Mouse (Mus musculus) heart, embryonic 16.5 days (tissue): Measurements from ENCODE around the gene Magi2. TPM values are rescaled to one million over a fixed set of nuclear protein-coding genes. Genes with fewer than 3 reads are reported as not detected.

Experiments
- ATAC-seq: fragments of 200-750 bp; cut with Nextera tagmentation; replicated peaks from 2 replicates; pipeline ENCODE4 v1.8.0; 2017; ENCODE audit warnings: moderate number of reproducible peaks; ENCODE audit not compliant: insufficient read depth, low FRiP score; ENCODE audit errors: extremely low read depth
- H3K27ac ChIP-seq: fragments of 300-500 bp; sonication (generic); 2 replicates; pipeline ENCODE4 v1.5.1; 2014; ENCODE audit warnings: mild to moderate bottlenecking, low read length, control low read depth, moderate library complexity
- H3K27me3 ChIP-seq: fragments of 300-500 bp; sonication (generic); 2 replicates; pipeline ENCODE4 v1.6.1; 2014; ENCODE audit warnings: low read length, mixed read lengths; ENCODE audit not compliant: control insufficient read depth, insufficient read depth
- H3K36me3 ChIP-seq: fragments of 300-500 bp; sonication (generic); 2 replicates; pipeline ENCODE4 v1.6.1; 2014; ENCODE audit not compliant: control insufficient read depth, insufficient read depth
- H3K4me1 ChIP-seq: fragments of 300-500 bp; sonication (generic); 2 replicates; pipeline ENCODE4 v1.6.1; 2014; ENCODE audit warnings: low read length, mixed read lengths; ENCODE audit not compliant: control insufficient read depth, insufficient read depth
- H3K4me2 ChIP-seq: fragments of 300-500 bp; sonication (generic); 2 replicates; pipeline ENCODE4 v1.6.1; 2014; ENCODE audit warnings: low read depth, mild to moderate bottlenecking, control low read depth, low read length
- H3K4me3 ChIP-seq: fragments of 300-500 bp; sonication (generic); 2 replicates; pipeline ENCODE4 v1.5.1; 2014; ENCODE audit warnings: mild to moderate bottlenecking, control low read depth, low read length
- H3K9ac ChIP-seq: fragments of 300-500 bp; sonication (generic); 2 replicates; pipeline ENCODE4 v1.6.1; 2014; ENCODE audit warnings: low read length, control low read depth
- H3K9me3 ChIP-seq: fragments of 300-500 bp; sonication (generic); replicated peaks from 2 replicates; pipeline ENCODE4 v1.6.1; 2016; ENCODE audit warnings: low read length; ENCODE audit not compliant: control insufficient read depth
- WGBS: fragments of 180-500 bp; shearing (Covaris S2); extraction: QIAGEN DNeasy Blood & Tissue Kit; methylation state at CpG from one replicate; pipeline ENCODE4 v1.1.7; 2014; 5-methylcytosine and 5-hydroxymethylcytosine counted together
- polyA plus RNA-seq: library from polyadenylated mRNA; unstranded; fragments of >200 nt; fragmentation: Nextera tagmentation; extraction: Ambion mirVana; gene quantifications from 2 replicates; pipeline ENCODE4 v1.2.1, GENCODE M21; 2015

The Magi2 gene
- polyA plus RNA-seq, 1 experiment from 2014 or later, result 3.3 TPM

DNA sequence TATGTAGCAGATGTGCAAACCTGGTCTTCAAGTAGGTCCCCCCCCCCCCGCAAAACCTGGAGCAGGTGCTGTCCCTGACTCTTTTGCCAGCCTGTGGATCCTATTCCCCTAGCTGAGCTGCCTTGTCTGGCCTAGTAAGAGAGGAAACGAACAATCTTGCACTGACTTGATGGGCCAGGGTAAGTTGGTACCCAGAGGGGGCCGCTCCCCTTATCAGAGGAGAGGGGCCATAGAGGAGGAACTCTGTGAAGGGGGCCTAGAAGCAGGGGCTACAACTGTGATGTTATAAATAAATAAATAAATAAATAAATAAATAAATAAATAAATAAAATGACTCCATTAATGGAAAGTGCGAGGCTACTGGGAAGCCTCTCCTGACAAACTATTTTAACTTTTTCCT, 848.0 kb downstream of the Magi2 start:
- Histone ChIP-seq H3K9ac (no peak overlapping the region), H3K4me3 (no peak overlapping the region), H3K27me3 (no peaks in the 10 kb centered on the region), H3K9me3 (no peaks in the 10 kb centered on the region), H3K27ac (no peak overlapping the region), H3K4me2 (no peak overlapping the region), H3K36me3 (no peaks in the 10 kb centered on the region), H3K4me1 (no peaks in the 10 kb centered on the region)
- 84% methylated on average over 4 of the region's 4 CpGs for WGBS
- no peak for ATAC-seq

DNA sequence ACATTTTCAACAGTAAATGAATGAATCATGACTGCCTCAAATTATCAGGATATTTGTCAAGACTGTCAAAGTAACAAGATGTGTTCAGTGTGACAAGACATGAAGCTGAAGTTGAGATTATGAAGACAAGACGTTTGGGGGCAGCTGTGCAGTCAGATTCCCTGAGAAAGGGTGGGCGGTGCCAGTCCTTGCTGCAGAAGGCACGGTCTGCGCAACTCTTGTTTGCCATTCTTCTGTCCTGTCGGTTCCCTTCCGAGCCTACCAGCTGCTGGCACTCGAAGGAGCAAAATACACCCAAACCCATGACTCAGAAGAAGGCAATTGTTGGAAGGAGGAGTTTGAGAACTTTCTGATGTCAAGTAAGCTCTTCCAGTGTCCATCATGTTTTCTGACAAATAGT, 852.1 kb downstream of the Magi2 start:
- no peak for ATAC-seq
- Histone ChIP-seq H3K4me3 (no peak overlapping the region), H3K27ac (no peak overlapping the region), H3K9me3 (no peaks in the 10 kb centered on the region), H3K27me3 (no peaks in the 10 kb centered on the region), H3K4me1 (no peaks in the 10 kb centered on the region), H3K36me3 (no peaks in the 10 kb centered on the region), H3K9ac (no peak overlapping the region), H3K4me2 (no peak overlapping the region)
- whole genome bisulfite sequencing, result 78% methylated on average over 7 of the region's 7 CpGs

DNA sequence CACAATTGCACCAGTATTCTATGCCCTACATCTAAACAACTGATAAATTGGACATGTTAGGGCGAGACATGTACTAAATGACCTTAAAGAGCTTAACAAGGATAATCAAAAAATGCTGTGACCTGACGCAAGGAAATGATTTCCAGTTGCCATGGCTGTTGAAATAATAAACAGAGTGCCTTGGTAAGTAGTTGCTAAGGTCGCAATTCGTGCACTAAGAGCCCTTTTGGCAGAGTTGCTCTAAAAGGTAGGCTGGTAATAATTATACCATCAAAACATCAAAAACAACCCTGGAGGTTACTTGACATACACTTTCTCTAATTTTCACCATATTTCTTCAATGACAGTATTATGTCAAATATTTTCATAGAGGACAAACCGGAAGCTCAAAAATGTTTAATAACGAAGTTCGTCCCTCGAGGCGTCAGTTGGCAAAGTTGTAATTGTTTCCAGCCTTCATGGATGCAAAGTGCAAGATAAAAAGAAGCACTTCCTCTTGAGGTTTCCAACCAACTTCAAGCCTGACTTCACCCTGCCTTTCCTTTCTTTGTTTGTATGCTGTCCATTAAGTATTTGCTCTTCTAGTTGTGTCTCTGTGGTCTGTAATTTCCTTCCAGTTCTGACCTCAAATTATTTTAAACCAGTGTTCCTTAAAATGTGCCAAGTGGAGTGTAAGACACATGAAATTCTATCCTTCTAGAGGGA, 853.9 kb downstream of the Magi2 start:
- H3K9me3 ChIP-seq, result no peaks in the 10 kb centered on the region
- 69% methylated on average over 9 of the region's 9 CpGs for WGBS
- H3K36me3 ChIP-seq, result no peaks in the 10 kb centered on the region
- ATAC-seq, result no peak
- H3K9ac ChIP-seq, result no peak overlapping the region
- no peak overlapping the region for H3K4me3 ChIP-seq
- no peak overlapping the region for H3K4me2 ChIP-seq
- no peak overlapping the region for H3K27ac ChIP-seq
- no peaks in the 10 kb centered on the region for H3K27me3 ChIP-seq
- H3K4me1 ChIP-seq, result no peaks in the 10 kb centered on the region

DNA sequence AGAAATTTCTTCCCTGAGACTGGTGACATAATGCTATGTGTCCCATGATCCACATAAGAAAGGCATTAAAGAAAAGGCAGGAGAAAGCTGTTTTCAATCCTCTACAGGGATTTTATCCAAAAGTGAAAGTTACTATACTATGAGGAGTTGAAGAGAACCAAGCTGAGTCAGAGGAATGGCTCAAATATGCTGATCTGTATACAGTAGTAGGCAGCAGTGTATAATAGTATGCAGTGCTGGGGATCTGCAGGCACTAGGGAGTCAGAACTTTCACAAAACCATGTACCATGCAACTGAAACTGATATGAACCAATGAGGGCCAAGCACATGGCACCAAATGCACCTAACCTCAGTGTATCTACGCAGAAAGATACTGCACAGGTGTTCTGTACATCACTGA, 855.5 kb downstream of the Magi2 start:
- no peaks in the 10 kb centered on the region for H3K27me3 ChIP-seq
- H3K36me3 ChIP-seq, result no peaks in the 10 kb centered on the region
- H3K4me2 ChIP-seq, result no peak overlapping the region
- no peak overlapping the region for H3K27ac ChIP-seq
- no peaks in the 10 kb centered on the region for H3K9me3 ChIP-seq
- WGBS, result 87% methylated on average over 1 of the region's 1 CpGs
- H3K9ac ChIP-seq, result no peak overlapping the region
- H3K4me1 ChIP-seq, result no peaks in the 10 kb centered on the region
- no peak for ATAC-seq
- no peak overlapping the region for H3K4me3 ChIP-seq

DNA sequence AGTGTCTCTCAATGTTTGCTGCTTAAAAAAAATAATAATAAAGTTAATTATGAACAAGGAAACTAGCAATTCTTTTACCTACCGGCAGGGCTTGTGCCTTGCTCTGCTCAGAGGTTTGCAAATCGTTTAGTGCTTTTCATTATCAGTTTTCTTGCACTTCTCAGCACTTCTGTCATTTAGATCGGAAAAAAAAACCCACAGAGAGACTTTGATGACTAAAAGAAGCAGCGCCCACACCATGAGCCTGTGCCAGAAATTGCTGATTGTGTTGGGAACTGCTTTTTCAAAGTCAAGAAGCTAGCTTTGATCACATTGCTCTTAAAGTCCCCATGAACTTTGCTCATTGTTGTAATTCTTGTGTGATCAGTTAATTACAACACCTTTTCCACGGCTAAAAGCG, 860.2 kb downstream of the Magi2 start:
- no peaks in the 10 kb centered on the region for H3K9me3 ChIP-seq
- no peak for ATAC-seq
- H3K36me3 ChIP-seq, result no peaks in the 10 kb centered on the region
- H3K27me3 ChIP-seq, result no peaks in the 10 kb centered on the region
- H3K9ac ChIP-seq, result no peak overlapping the region
- no peaks in the 10 kb centered on the region for H3K4me1 ChIP-seq
- WGBS, result 48% methylated on average over 6 of the region's 6 CpGs
- no peak overlapping the region for H3K4me3 ChIP-seq
- H3K4me2 ChIP-seq, result no peak overlapping the region
- no peak overlapping the region for H3K27ac ChIP-seq

DNA sequence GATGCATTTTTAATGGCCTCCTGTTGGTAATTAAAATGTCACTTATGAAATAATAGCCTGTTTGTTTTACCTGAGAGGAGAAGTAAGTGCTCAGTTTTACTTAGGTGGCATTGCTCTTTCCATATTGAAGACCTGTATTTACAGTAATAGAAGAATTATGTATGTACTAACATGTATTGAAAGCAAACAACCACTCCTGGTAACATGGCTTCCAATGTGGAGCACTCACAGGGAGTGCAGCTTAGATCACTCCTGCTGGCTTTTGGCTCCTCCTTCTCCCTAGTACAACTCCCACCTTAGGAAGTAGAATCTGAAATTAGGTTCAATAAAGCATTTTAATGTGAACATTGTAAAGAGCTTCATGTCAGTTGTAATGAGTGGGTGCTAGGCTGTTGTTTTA, 877.0 kb downstream of the Magi2 start:
- Histone ChIP-seq H3K4me1 (no peaks in the 10 kb centered on the region), H3K36me3 (no peaks in the 10 kb centered on the region), H3K9ac (no peak overlapping the region), H3K27ac (no peak overlapping the region), H3K4me3 (no peak overlapping the region), H3K27me3 (no peaks in the 10 kb centered on the region), H3K9me3 (no peaks in the 10 kb centered on the region), H3K4me2 (no peak overlapping the region)
- no peak for ATAC-seq

DNA sequence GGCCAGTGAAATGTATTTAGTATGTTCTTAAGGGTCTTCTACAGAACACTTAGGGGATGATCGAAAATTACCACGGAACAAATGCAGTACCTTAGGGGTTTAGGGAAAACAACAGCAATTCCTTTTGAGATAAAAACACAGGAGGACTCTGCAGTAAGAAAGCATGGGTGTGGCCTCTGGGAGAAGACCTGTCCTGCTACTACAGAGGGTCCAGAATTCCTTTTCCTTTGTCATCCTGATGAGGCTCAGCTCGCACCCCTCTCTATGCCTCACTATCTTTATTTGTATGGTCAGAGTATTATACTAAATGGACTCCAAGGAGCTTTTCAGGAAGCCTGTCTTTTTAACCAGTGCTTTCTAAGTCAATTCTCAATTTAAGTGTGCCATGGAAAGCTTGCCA, 877.7 kb downstream of the Magi2 start:
- 58% methylated on average over 3 of the region's 3 CpGs for WGBS
- no peak overlapping the region for H3K4me2 ChIP-seq

GRCm38 (mm10) chr5:20109496-20109895, 882.7 kb downstream of the Magi2 start:
- Histone ChIP-seq H3K4me2 (no peak overlapping the region), H3K36me3 (no peaks in the 10 kb centered on the region), H3K27me3 (no peaks in the 10 kb centered on the region), H3K4me1 (no peaks in the 10 kb centered on the region), H3K4me3 (no peak overlapping the region), H3K9me3 (no peaks in the 10 kb centered on the region), H3K27ac (no peak overlapping the region), H3K9ac (no peak overlapping the region)
- 65% methylated on average over 3 of the region's 3 CpGs for WGBS
- no peak for ATAC-seq

More for the DNA sequence above, 877.7 kb downstream of the Magi2 start:
- Histone ChIP-seq H3K9ac (no peak overlapping the region), H3K9me3 (no peaks in the 10 kb centered on the region), H3K36me3 (no peaks in the 10 kb centered on the region), H3K4me1 (no peaks in the 10 kb centered on the region), H3K4me3 (no peak overlapping the region), H3K27me3 (no peaks in the 10 kb centered on the region), H3K27ac (no peak overlapping the region)
- ATAC-seq, result no peak

GRCm38 (mm10) chr5:20117156-20117555, 890.3 kb downstream of the Magi2 start:
- H3K4me1 ChIP-seq, result no peaks in the 10 kb centered on the region
- H3K4me3 ChIP-seq, result no peak overlapping the region
- no peak overlapping the region for H3K9ac ChIP-seq
- no peaks in the 10 kb centered on the region for H3K36me3 ChIP-seq
- no peak for ATAC-seq
- H3K27ac ChIP-seq, result no peak overlapping the region
- H3K9me3 ChIP-seq, result no peaks in the 10 kb centered on the region
- H3K4me2 ChIP-seq, result no peak overlapping the region
- H3K27me3 ChIP-seq, result no peaks in the 10 kb centered on the region
- 81% methylated on average over 3 of the region's 3 CpGs for WGBS
